Mouse (Mus musculus): Measurements from ENCODE around the gene Hid1. TPM values are rescaled to one million over a fixed set of nuclear protein-coding genes. Genes with fewer than 3 reads are reported as not detected.

Gene Hid1
- polyA plus RNA-seq, 1 experiment = not detected

GRCm38 (mm10) chr11:115348681-115349248 lies 18.8 kb downstream of the Hid1 start:
- H3K4me1 ChIP-seq (ENCODE audit: control insufficient read depth, insufficient read depth, low read length) = peaks cover 11% of the 10 kb centered on the region
- no peak for TF ChIP-seq POLR2A (IDR thresholded peaks at IDR 0.05; ENCODE audit: insufficient read depth, low read depth, low read length)
- no peak for TF ChIP-seq CTCF (IDR thresholded peaks at IDR 0.05; ENCODE audit: insufficient read depth, low read depth, low read length)
- 76% methylated on average over 17 of the region's 17 CpGs for WGBS
- no peak overlapping the region for H3K4me3 ChIP-seq (ENCODE audit: insufficient read depth, low read depth, low read length)
- no peak overlapping the region for H3K27ac ChIP-seq (ENCODE audit: insufficient read depth, low read depth, low read length)

GRCm38 (mm10) chr11:115345515-115345914 lies 22.0 kb downstream of the Hid1 start:
- H3K4me1 ChIP-seq (ENCODE audit: control insufficient read depth, insufficient read depth, low read length) = peaks cover 12% of the 10 kb centered on the region
- H3K4me3 ChIP-seq (ENCODE audit: insufficient read depth, low read depth, low read length) = no peak overlapping the region
- TF ChIP-seq POLR2A (IDR thresholded peaks at IDR 0.05; ENCODE audit: insufficient read depth, low read depth, low read length) = no peak
- no peak for TF ChIP-seq CTCF (IDR thresholded peaks at IDR 0.05; ENCODE audit: insufficient read depth, low read depth, low read length)
- H3K27ac ChIP-seq (ENCODE audit: insufficient read depth, low read depth, low read length) = no peak overlapping the region
- WGBS = 45% methylated on average over 7 of the region's 7 CpGs

GRCm38 (mm10) chr11:115344967-115345366 lies 22.6 kb downstream of the Hid1 start:
- Histone ChIP-seq H3K4me3 (ENCODE audit: insufficient read depth, low read depth, low read length) (no peak overlapping the region), H3K4me1 (ENCODE audit: control insufficient read depth, insufficient read depth, low read length) (peaks cover 12% of the 10 kb centered on the region), H3K27ac (ENCODE audit: insufficient read depth, low read depth, low read length) (no peak overlapping the region)
- TF ChIP-seq CTCF (IDR thresholded peaks at IDR 0.05; ENCODE audit: insufficient read depth, low read depth, low read length) (no peak), POLR2A (IDR thresholded peaks at IDR 0.05; ENCODE audit: insufficient read depth, low read depth, low read length) (no peak)
- WGBS = 34% methylated on average over 12 of the region's 12 CpGs

GRCm38 (mm10) chr11:115341866-115342265 lies 25.7 kb downstream of the Hid1 start:
- peaks cover 10% of the 10 kb centered on the region for H3K4me1 ChIP-seq (ENCODE audit: control insufficient read depth, insufficient read depth, low read length)
- H3K4me3 ChIP-seq (ENCODE audit: insufficient read depth, low read depth, low read length) = no peak overlapping the region
- WGBS = 71% methylated on average over 6 of the region's 6 CpGs
- no peak for TF ChIP-seq CTCF (IDR thresholded peaks at IDR 0.05; ENCODE audit: insufficient read depth, low read depth, low read length)
- TF ChIP-seq POLR2A (IDR thresholded peaks at IDR 0.05; ENCODE audit: insufficient read depth, low read depth, low read length) = no peak
- H3K27ac ChIP-seq (ENCODE audit: insufficient read depth, low read depth, low read length) = no peak overlapping the region

GRCm38 (mm10) chr11:115341246-115341645 lies 26.3 kb downstream of the Hid1 start:
- WGBS = 50% methylated on average over 2 of the region's 2 CpGs
- no peak overlapping the region for H3K27ac ChIP-seq (ENCODE audit: insufficient read depth, low read depth, low read length)
- TF ChIP-seq POLR2A (IDR thresholded peaks at IDR 0.05; ENCODE audit: insufficient read depth, low read depth, low read length) (no peak), CTCF (IDR thresholded peaks at IDR 0.05; ENCODE audit: insufficient read depth, low read depth, low read length) (no peak)
- no peak overlapping the region for H3K4me3 ChIP-seq (ENCODE audit: insufficient read depth, low read depth, low read length)
- H3K4me1 ChIP-seq (ENCODE audit: control insufficient read depth, insufficient read depth, low read length) = peaks cover 4% of the 10 kb centered on the region

- TF ChIP-seq CTCF (IDR thresholded peaks at IDR 0.05; ENCODE audit: insufficient read depth, low read depth, low read length) (no peak), POLR2A (IDR thresholded peaks at IDR 0.05; ENCODE audit: insufficient read depth, low read depth, low read length) (no peak)
- WGBS = 81% methylated on average over 1 of the region's 1 CpGs
These were observed 29.7 kb downstream of the Hid1 start for GRCm38 (mm10) chr11:115337826-115338225.

GRCm38 (mm10) chr11:115337350-115337749 lies 30.2 kb downstream of the Hid1 start:
- no peak for TF ChIP-seq CTCF (IDR thresholded peaks at IDR 0.05; ENCODE audit: insufficient read depth, low read depth, low read length)
- no peak for TF ChIP-seq POLR2A (IDR thresholded peaks at IDR 0.05; ENCODE audit: insufficient read depth, low read depth, low read length)
- Histone ChIP-seq H3K4me3 (ENCODE audit: insufficient read depth, low read depth, low read length) (no peak overlapping the region), H3K27ac (ENCODE audit: insufficient read depth, low read depth, low read length) (no peak overlapping the region), H3K4me1 (ENCODE audit: control insufficient read depth, insufficient read depth, low read length) (peaks cover 15% of the 10 kb centered on the region)
- WGBS = 73% methylated on average over 3 of the region's 3 CpGs

More at GRCm38 (mm10) chr11:115337826-115338225, 29.7 kb downstream of the Hid1 start:
- Histone ChIP-seq H3K27ac (ENCODE audit: insufficient read depth, low read depth, low read length) (no peak overlapping the region), H3K4me3 (ENCODE audit: insufficient read depth, low read depth, low read length) (no peak overlapping the region), H3K4me1 (ENCODE audit: control insufficient read depth, insufficient read depth, low read length) (peaks cover 15% of the 10 kb centered on the region)

GRCm38 (mm10) chr11:115336115-115336514 lies 31.4 kb downstream of the Hid1 start:
- H3K4me1 ChIP-seq (ENCODE audit: control insufficient read depth, insufficient read depth, low read length) = peaks cover 13% of the 10 kb centered on the region
- WGBS = 40% methylated on average over 6 of the region's 6 CpGs
- H3K4me3 ChIP-seq (ENCODE audit: insufficient read depth, low read depth, low read length) = no peak overlapping the region
- no peak overlapping the region for H3K27ac ChIP-seq (ENCODE audit: insufficient read depth, low read depth, low read length)
- TF ChIP-seq POLR2A (IDR thresholded peaks at IDR 0.05; ENCODE audit: insufficient read depth, low read depth, low read length) (no peak), CTCF (IDR thresholded peaks at IDR 0.05; ENCODE audit: insufficient read depth, low read depth, low read length) (no peak)

GRCm38 (mm10) chr11:115335223-115335622 lies 32.3 kb downstream of the Hid1 start:
- H3K4me3 ChIP-seq (ENCODE audit: insufficient read depth, low read depth, low read length) = no peak overlapping the region
- peaks cover 13% of the 10 kb centered on the region for H3K4me1 ChIP-seq (ENCODE audit: control insufficient read depth, insufficient read depth, low read length)
- WGBS = 28% methylated on average over 12 of the region's 12 CpGs
- H3K27ac ChIP-seq (ENCODE audit: insufficient read depth, low read depth, low read length) = no peak overlapping the region
- no peak for TF ChIP-seq CTCF (IDR thresholded peaks at IDR 0.05; ENCODE audit: insufficient read depth, low read depth, low read length)
- no peak for TF ChIP-seq POLR2A (IDR thresholded peaks at IDR 0.05; ENCODE audit: insufficient read depth, low read depth, low read length)
